Mouse (Mus musculus) thymus, postnatal 4 days (tissue): ENCODE data around the gene Lair1.
A peak's percentile ranks its signal among the peaks of the same experiment; 100 is the strongest.
"Not testable (repeated sequence)": the region's sequence is repeated elsewhere in the genome, so short reads cannot be mapped to it uniquely, and the experiment has no call there.

Experiments
- DNase-seq: peaks from one replicate; pipeline ENCODE4 v3.0.0; 2021

Gene Lair1

DNA sequence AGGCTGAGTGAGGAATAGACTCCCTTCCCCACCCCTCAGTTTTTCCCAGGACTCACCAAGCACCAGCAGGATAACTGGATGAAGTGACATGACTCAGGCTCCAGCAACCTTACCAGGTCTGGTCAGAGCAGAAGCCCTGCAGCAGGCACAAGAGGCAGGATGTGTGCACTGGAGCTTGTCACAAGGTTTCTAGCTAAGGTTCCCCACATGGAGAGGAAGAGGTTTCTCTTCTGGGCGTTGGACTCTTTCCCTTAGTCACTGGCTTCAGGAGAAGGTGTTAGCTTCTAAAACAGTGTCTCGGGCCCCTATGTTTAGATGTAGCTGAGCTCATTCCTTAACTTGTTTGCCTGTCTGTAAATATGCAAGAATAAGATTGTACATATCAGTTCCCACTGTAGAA lies at the start of gene Lair1:
Lair1 (minus strand) TSS at position 192 of the 400 bp plus-strand sequence.
- DNase-seq: peak; percentile 33

DNA sequence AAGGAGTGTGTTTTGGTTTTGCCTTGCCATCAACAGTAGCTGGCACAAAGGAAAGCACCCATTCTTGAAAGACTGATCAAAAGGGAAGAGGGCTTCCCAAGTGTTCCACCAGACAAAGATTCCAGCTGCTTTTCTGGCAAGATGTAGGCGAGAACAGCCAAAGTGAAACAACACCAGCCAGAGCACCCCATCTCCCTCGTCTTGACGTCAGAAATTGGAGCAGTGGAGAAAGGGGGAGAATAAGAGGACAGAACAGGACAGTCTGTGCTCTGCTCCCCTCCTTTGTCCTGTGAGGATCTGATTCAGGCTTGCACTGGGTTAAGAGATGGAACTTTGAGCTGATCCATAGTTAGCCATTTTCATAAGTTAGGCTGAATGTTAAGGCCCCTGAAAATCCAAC lies 48.8 kb upstream of the Lair1 start:
- DNase-seq: no peak

GRCm38 (mm10) chr7:4103411-4103810 lies 40.4 kb upstream of the Lair1 start:
- peak; percentile 24 for DNase-seq

- no peak for DNase-seq
These were observed 38.1 kb upstream of the Lair1 start for GRCm38 (mm10) chr7:4101144-4101543.

DNA sequence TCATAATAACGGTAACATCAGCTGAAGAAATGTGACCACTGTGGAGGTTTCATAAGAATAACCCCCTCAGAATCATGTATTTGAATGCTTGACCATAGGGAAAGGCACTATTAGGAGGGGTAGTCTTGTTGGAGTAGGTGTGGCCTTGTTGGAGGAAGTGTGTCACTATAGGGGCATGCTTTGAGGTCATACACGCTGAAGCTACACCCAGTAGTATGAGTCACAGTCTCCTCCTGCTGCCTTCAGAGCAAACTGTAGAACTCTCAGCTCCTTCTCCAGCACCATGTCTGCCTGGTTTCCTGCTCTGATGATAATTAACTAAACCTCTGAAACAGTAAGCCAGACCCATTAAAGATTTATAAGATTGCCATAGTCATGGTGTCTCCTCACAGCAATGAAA lies 35.8 kb upstream of the Lair1 start:
- no peak for DNase-seq

- no peak for DNase-seq
These were observed 35.3 kb upstream of the Lair1 start for GRCm38 (mm10) chr7:4098301-4098700.

DNA sequence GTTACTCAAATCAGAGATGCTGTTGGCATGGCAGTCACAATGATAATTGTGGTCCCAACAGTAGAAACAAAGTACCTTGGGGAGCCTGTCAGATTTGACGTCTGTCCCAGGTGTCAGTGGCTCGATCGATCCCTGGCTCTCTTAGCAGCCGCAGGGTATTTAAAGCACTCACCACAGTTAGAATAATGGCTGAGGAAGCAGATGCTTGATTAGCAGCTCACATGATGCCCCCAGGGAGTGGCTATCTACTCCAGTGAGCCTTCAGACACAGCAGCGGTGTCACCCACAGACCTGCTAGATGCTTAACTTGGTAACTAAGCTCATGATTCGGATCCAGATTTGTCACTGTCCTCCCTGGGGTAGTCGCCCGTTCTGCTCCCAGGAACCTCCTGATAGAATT lies 28.2 kb upstream of the Lair1 start:
- no peak for DNase-seq

DNA sequence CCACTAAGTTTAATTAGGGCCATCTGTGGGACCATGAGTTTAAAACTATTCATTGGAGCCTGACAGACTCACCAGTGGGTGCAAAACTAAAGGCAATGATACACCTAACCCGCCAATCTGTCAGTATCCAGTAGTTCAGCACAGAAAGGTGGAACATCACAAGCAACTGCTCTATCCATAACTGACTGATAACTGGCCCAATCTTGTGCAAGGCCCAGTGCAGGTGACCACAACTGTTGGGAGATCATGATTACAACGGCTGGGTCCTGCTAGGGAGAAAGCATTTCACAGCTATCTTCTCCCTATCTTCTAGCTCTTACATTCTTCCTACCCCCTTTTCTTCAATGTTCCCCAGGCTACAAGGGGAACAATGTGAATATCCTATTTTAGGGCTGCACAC lies 25.7 kb upstream of the Lair1 start:
- DNase-seq: no peak

- DNase-seq: no peak
These were observed 25.0 kb upstream of the Lair1 start for GRCm38 (mm10) chr7:4087896-4088480.

DNA sequence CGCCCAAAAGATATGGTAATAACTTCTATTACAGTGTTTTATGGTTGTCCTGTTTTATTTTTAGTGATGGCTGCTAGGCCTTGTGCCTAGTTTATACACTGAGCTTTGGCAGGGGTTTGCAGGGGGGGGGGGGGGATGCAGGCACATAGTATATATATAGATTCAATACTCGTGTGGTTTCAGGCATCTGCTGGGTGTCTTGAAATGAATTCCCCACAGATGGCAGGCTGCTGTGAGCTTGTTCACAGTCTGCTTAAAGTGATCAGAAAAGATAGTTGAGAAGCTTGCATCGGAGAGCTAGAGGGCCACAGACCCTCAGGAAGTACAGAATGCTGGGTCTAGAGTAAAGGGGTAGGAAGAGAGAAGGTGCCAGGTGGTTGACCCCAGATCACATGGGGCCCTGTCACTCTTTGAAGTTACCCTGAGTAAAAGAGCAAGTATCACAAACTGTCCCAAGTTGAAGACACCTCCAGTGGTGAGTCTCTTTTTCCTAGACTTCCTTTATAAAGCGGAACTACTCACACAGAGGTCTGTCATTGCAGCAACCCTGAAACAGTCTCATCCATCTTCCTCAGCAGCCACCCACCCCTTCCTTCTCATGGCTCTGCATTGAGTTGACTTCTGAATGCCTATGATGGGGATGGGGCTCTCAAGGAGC lies 24.4 kb upstream of the Lair1 start:
- DNase-seq: peak; percentile 43

- DNase-seq: no peak
These were observed 22.6 kb upstream of the Lair1 start for GRCm38 (mm10) chr7:4085562-4085961.

DNA sequence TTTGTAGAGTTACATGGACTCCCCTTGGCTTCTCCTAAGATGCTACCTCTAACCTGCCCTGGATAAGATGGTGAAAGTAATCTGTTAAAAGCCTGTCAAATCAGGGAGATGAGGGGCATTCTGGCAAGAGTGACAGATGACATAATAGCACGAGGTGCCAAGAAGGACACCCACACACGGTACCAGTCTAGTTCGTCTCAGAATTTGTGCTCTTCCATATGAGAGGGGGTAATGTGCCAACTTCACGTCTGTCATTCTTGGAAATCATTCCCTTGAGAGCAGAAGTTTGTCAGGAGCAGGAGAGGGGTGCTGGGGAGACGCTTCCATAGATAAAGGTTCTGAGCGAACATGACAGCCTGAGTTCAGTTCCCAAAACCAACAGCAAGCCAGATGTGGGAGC lies 21.2 kb upstream of the Lair1 start:
- no peak for DNase-seq

- peak; percentile 50 for DNase-seq
These were observed 19.8 kb upstream of the Lair1 start for GRCm38 (mm10) chr7:4082804-4083203.

- DNase-seq: no peak
These were observed 18.7 kb upstream of the Lair1 start for GRCm38 (mm10) chr7:4081706-4082105.

DNA sequence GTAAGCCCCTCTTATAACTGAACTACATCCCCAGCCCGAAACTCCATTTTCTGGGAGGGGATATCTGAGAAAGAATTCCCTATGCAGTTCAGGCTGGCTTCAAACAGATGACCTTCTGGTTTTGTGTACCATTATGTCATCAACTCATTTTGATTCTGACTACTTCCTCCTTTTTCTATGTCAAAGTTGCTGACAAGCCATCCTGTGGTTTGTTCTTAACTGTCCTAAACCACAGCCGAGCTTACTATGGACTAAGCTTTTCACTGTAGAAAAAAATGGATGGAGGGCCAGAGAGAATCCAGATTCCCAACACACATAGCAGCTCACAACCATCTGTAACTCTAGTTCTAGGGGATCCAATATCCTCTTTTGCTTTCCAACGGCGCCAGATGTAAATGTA lies 17.5 kb upstream of the Lair1 start:
- DNase-seq: no peak

- DNase-seq: no peak
These were observed 16.5 kb upstream of the Lair1 start for GRCm38 (mm10) chr7:4079511-4079910.

DNA sequence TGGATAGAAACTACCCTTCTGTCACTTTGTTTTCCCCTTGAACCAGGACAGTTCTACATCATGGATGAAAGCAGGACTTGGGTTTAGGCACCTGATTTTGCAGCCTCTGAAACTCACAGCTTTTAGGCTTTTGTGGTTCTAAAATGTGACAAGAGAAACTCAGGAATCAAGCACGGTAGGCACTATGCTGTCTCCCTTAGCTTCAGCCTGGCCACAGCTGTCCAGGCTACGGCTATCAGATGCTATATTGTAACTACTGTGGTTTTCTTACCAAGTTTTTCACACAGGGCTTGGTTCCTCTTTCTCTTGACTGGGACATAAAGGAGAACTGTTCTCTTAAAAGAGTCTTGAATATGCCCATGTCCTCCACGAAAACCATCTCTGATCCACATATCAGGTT lies 10.1 kb upstream of the Lair1 start:
- no peak for DNase-seq

DNA sequence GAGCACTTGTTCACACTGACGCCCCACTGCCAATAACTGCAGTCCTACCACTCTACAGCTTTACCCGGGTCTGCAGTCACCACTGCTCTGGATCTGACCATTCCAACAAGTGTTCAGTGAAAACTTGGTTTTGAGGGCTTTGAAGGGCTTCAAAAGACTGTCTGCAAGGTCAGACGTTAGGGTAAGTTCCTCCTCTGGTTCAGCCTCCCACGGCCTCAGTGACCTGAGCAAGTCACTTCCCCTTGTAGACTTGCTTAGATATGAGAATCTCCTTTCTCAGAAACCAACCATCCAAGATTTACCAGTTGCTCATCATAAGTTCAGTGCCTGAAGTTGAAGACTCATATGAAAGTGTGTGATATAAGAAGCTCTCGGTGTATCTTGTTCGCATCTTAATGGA lies 8.1 kb upstream of the Lair1 start:
- DNase-seq: no peak

- DNase-seq: no peak
These were observed 866 bp upstream of the Lair1 start for GRCm38 (mm10) chr7:4063714-4064425.

DNA sequence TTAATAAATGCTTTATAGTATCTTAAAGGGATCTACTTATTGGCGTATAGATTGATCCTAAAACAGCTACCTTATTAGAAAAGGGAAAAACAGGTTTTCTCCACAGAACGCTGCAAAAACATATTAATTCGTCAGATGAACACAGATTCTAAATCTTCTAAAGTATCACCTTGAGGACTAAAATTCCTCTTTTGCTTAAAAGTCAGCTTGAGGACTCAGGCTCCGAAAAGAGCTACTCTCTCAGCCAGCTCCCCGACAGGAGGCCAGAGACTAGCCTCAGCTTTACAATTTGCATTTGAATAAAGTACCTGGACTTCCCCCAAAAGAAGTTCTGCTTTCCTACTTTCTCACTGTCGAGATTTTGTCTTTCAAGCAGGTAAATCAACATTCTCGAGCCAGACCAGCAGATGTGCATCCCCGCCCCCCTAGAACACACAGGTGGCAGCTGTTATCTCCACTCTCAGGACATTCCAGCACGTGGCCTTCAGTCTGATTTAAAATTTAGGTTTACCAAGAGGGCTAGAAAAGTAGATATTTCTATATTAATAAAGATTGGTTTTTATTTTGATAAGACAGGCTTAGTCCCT lies 2.3 kb downstream of the Lair1 start:
- DNase-seq: not testable (repeated sequence)

GRCm38 (mm10) chr7:4026794-4027421 lies 36.1 kb downstream of the Lair1 start:
- peak; percentile 28 for DNase-seq

DNA sequence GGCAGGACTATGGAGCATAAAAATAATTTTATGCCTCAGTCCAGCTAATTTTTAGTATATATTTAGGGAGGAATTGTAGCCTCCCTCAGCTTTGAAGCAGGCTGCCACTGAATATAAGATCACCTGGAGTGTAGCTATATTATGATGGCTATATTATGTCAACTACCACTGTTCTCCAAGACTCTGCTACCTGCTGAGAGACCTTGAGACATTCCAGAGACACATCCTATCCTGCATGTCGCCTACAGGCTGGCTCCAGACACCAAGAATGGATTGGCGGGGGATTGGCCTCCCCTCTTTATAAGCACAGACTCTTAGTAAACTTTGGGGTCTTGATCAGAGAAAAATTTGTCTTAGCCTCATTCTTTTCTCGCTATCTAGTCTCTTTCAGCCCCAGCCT lies 58.4 kb downstream of the Lair1 start:
- not testable (repeated sequence) for DNase-seq

- DNase-seq: not testable (repeated sequence)
These were observed 59.0 kb downstream of the Lair1 start for GRCm38 (mm10) chr7:4003996-4004395.
